Mouse (Mus musculus): ENCODE results near the gene Fbxo44.

GRCm38 (mm10) chr4:148204873-148205232 lies 44.6 kb upstream of the Fbxo44 start:
- TF ChIP-seq CTCF (IDR thresholded peaks at IDR 0.05; ENCODE audit: extremely low read depth, insufficient read depth, insufficient read length, insufficient replicate concordance) (no peak), POLR2A (IDR thresholded peaks at IDR 0.05; ENCODE audit: low read depth, low read length) (no peak)

Data from spleen, adult 2 months (tissue).